Mouse (Mus musculus) kidney, adult 8-10 months (tissue): ENCODE data around the gene Rnf224.
"Not testable (repeated sequence)": the region's sequence is repeated elsewhere in the genome, so short reads cannot be mapped to it uniquely, and the experiment has no call there.

ENCODE experiments used
- DNase-seq, 2 experiments: peaks; one replicate each; pipeline ENCODE4 v3.0.0; 2022

Rnf224 gene

GRCm38 (mm10) chr2:25236614-25237013 lies at the start of gene Rnf224:
Gene Rnf224 (minus strand): TSS chr2:25236787.
- no peak for DNase-seq

DNA sequence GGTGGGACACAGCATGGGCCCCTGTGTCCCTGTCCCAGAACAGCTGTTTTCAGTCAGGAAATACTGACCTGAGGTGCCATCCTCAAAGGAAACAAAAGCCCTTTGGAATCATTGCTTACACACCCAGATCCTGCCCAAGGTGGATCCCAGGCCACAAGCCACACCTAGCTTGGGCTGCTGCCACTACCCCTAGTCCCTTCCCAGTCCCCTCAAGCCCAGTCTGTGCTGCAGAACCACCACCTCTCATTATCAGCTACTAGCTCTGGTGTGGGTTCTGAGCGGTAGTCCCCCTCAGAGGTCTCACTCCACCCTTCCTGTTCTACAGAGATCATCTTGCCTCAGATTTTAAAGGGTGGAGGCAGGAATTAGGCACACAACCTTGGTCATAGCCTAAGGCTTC lies 49.7 kb upstream of the Rnf224 start:
- DNase-seq: no peak

- no peak for DNase-seq
Observed at GRCm38 (mm10) chr2:25285551-25285950, 49.0 kb upstream of the Rnf224 start.

- DNase-seq: peak; percentile 78 to 90
Observed at GRCm38 (mm10) chr2:25278928-25279882, 42.6 kb upstream of the Rnf224 start.

DNA sequence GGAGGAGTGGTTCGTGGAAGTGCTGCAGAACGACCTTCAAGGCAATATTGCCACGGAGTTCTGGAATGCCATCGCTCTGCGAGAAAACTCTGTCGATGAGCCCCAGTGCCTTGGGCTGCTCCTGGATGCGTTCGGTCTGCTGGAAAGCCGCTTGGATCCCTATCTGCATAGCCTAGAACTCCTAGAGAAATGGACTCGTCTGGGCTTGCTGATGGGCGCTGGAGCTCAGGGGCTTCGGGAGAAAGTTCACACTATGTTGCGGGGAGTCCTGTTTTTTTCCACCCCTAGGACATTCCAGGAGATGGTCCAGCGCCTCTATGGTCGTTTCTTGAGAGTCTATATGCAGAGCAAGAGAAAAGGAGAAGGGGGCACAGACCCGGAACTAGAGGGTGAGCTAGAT lies 36.4 kb upstream of the Rnf224 start:
- no peak for DNase-seq

DNA sequence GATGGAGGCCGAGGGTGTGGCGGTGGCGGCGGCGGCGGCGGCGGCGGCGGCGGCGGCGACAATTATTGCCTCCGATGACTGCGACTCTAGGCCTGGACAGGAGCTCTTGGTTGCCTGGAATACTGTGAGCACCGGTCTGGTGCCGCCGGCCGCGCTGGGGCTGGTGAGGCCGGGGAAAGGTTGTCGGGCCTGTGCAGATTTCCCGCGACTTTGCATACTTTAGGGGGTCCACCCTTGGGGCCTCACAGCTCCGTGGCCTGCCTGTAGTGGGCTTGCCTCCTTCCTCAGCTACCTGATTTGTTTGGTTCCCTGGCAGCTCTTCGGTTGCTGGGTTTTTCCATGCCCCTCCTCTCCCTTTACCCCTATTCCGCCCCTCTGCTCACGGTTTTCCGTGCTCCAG lies 35.9 kb upstream of the Rnf224 start:
- DNase-seq: no peak

- DNase-seq: peak; percentile 97 to 98
Observed at GRCm38 (mm10) chr2:25271827-25272511, 35.4 kb upstream of the Rnf224 start, which contains the start of the genes Ssna1 and Anapc2. Gene Ssna1 (minus strand): TSS chr2:25272438. Gene Anapc2 (plus strand): TSS chr2:25272478.

DNA sequence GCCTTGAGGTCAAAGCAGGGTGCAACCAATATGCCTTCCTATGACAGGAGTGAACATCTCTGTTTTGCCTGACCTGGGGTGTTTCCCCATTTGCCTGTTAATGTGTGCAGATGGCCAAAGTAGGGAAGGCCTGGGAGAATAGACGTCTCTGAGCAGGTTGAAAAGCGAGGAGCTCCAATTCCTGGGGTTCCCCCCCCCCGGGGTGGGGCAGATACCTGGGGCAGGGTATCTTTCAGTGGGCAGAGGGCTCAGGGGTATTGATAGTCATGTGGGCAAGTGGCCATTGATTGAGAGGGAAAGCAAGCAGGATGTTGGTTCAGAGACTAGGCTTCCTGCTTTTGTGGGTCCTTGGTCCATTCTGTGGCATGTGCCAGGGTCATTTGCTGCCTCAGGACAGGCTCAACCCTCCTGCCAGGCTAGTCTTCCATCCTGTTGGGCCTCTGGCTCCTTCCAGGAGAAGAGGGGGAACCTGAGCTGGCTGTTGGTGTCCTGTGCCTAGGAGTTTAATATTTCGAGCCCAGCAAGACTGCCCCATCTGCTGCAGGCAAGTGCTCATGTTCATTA lies 31.2 kb upstream of the Rnf224 start:
- DNase-seq: no peak

DNA sequence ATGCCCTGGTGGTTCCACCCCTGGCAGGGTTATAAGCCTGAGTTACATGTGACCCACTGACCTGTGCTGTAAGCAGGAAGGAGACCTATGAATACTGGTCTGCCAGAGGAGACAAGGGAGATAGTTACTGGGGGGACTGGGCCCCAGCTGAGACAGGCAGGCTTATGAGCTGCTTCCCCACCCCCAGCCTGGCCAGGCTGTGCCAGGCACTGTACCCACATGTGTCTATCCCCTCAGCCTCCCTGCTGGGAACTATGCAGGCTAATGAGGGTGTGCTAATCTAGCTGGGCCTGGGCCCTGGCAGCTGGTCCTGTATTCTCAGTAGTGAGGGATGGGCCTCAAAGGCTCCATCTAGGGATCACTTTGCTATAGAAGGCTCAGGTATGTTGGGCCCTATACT lies 30.7 kb upstream of the Rnf224 start:
- DNase-seq: no peak

DNA sequence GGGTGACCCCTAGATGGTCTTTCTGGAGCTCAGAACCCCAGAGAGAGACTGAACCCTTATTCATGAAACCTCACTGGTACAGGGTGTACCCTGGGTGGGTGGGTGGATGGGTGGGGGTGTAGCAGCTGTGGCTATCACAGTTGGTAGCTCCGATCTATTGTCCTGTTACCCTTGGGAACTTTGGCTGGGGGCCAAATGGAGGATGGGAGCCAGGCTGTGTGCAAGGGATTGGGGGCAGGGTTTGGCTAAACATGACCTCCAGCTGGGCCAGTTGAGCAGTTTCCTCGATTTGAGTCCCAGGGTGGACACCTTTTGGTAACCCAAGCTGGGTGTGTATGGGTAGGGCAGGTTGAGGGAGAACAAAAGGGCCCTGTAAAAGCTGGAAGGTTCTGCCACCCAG lies 30.1 kb upstream of the Rnf224 start:
- DNase-seq: peak; percentile 72 to 75

- DNase-seq: peak in 1 of 2 experiments; percentile 51
Observed at GRCm38 (mm10) chr2:25265897-25266656, 29.5 kb upstream of the Rnf224 start.

GRCm38 (mm10) chr2:25264851-25265250 lies 28.3 kb upstream of the Rnf224 start:
- DNase-seq: peak; percentile 90 to 92

- no peak for DNase-seq
Observed at GRCm38 (mm10) chr2:25264286-25264660, 27.7 kb upstream of the Rnf224 start.

GRCm38 (mm10) chr2:25263623-25264285 lies 27.2 kb upstream of the Rnf224 start:
- no peak for DNase-seq

GRCm38 (mm10) chr2:25262795-25263622 lies 26.4 kb upstream of the Rnf224 start:
- peak in 1 of 2 experiments; percentile 29 for DNase-seq

GRCm38 (mm10) chr2:25262291-25262767 lies 25.7 kb upstream of the Rnf224 start, which contains the start of gene Tprn:
Gene Tprn (plus strand): TSS chr2:25262618.
- DNase-seq: peak; percentile 97 to 98

- DNase-seq: no peak
Observed at GRCm38 (mm10) chr2:25261870-25262269, 25.3 kb upstream of the Rnf224 start.

DNA sequence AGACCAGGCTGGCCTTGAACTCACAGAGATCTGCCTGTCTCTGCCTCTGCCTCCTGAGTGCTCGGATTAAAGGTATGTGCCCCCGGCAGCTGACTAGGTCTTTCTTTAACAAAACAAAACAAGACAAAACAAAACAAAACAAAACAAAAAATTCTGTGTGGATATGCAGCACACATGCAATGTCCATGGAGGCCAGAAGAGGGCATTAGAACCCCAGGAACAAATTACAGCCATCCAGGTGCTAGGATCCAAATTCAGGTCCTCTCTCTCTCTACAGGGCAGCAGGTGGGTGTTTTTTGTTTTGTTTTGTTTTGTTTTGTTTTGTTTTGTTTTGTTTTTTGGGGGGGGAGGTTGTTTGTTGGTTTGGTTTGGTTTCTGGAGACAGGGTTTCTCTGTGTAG lies 22.3 kb upstream of the Rnf224 start:
- no peak for DNase-seq

DNA sequence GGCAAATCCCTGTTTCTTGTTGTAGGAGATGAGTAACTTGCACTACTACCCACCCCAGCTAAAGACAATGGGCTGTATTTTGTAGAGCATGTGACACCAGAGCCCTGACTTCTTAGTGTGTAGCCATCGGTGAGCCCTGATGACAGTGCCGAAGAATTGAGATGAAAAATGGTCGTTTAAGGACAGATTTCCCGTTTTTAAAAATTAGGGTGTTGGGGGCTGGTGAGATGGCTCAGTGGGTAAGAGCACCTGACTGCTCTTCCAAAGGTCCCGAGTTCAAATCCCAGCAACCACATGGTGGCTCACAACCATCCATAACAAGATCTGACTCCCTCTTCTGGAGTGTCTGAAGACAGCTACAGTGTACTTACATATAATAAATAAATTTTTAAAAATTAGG lies 20.7 kb upstream of the Rnf224 start:
- not testable (repeated sequence) for DNase-seq

DNA sequence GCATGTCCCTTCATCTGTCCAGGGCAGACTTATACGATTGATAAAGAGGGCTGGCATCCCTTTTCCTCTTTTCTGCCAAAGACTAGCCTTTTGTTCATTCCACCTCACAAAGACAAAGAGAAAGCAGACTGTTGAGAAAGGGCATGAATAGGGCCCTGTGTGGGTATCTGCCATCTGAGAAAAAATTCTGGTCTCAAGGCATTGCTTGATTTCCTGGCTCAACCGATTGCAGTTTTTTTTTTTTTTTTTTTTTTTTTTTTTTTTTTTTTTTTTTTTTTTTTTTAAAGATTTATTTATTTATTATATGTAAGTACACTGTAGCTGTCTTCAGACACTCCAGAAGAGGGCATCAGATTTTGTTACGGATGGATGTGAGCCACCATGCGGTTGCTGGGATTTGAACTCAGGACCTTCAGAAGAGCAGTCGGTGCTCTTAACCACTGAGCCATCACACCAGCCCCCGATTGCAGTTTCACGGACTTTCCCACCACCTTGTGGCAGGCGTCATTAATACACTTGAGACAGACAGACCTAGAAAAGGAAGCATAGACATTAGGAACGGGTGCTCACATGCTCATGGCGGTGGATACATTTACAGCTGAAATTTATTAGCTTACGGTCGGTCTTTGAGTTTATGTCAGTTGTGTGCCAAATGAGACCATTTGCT lies 20.0 kb upstream of the Rnf224 start:
- DNase-seq: peak in 1 of 2 experiments; percentile 67
